Mouse (Mus musculus) CD4-positive helper T cell, adult 2 months (primary cell): ENCODE data around the gene Sufu.

ENCODE experiments used
- DNase-seq: peaks from one replicate; pipeline ENCODE4 v3.0.0-alpha.2; 2012; ENCODE audit warnings: low read depth, missing footprints, low spot score

Sufu gene

DNA sequence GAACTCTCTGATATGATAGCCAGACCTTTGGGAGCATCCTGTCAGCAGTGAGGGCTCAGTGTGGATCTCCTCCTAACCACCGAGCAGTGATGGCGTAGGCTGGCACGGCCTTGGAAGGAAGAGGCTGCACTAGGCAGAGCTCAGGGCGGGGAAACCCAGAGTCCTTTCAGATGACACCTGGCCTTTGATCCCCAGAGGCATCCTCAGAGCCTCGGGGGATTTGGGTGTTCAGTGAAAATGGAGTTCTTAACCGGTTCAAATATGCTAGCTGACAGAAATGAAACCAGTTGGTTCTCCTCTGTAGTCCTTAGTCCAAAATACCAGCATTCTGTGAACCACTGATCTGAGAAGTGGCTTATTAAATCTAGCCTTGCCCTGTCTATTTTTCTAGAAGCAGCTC, 69.5 kb downstream of the Sufu start:
- peak; percentile 71 for DNase-seq

- peak; percentile 71 for DNase-seq
These were observed 70.4 kb downstream of the Sufu start for GRCm38 (mm10) chr19:46467051-46467503.

GRCm38 (mm10) chr19:46470364-46471240, 73.9 kb downstream of the Sufu start:
- peak; percentile 84 for DNase-seq

GRCm38 (mm10) chr19:46471324-46472093, 74.8 kb downstream of the Sufu start:
- peak; percentile 31 for DNase-seq

- no peak for DNase-seq
These were observed 80.7 kb downstream of the Sufu start for GRCm38 (mm10) chr19:46477432-46477845.

DNA sequence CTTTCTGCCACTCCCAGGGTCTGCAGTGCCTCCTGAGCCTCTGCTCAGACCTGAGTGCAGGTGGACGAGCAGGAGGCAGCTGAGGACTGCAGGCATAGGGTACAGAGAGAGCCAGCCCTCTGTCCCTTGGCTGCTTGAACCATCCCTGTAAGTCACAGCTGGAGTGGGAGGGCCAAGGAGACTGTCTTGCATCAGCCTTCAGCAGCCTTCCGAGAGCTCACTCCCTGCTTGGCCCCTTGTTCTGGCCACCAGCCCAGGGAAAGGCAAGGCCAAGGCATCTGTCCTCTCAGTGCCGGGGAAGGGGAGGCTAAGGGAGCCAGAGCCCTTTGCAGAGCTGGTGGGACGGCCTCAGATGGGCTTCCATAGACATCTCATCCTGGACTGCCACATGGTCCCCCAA, 81.5 kb downstream of the Sufu start:
- no peak for DNase-seq

GRCm38 (mm10) chr19:46478826-46479225, 82.1 kb downstream of the Sufu start:
- peak; percentile 82 for DNase-seq

DNA sequence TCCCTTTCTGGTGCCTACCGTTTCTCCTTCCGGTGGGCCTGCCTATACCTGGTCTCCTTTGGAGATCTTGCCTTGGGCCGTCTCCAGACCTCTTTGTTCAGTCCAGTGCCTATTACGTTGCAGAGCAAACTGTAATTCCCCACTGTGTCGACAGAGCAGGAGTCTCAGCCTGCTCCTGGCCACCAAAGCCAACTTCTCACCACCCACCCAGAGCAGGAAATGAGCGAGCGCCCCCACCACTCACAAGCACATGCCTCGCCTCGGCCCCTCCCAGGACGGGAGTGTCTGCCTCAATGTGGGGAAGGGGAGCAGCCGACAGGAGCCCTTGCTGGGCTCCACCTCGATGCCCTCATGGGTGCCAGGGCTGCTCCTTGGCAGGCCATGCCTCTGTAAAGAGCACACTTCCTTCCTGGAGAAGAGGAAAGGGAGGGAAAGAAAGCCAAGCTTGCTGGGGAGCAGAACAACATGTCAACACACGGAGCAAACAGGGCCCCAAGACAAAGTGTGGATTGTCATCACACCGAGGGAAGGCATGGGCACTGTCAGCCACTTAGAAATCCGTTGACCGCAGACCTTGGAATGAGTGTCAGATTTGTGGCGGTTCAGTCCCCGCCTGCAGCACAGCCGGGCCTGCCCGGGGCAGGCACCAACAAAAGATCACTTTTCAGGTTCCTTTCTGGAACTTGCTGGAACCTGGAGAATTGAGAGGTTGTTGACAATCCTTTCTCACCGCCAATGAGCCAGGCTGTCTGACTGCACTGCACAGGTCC, 82.8 kb downstream of the Sufu start:
- peak; percentile 44 for DNase-seq

DNA sequence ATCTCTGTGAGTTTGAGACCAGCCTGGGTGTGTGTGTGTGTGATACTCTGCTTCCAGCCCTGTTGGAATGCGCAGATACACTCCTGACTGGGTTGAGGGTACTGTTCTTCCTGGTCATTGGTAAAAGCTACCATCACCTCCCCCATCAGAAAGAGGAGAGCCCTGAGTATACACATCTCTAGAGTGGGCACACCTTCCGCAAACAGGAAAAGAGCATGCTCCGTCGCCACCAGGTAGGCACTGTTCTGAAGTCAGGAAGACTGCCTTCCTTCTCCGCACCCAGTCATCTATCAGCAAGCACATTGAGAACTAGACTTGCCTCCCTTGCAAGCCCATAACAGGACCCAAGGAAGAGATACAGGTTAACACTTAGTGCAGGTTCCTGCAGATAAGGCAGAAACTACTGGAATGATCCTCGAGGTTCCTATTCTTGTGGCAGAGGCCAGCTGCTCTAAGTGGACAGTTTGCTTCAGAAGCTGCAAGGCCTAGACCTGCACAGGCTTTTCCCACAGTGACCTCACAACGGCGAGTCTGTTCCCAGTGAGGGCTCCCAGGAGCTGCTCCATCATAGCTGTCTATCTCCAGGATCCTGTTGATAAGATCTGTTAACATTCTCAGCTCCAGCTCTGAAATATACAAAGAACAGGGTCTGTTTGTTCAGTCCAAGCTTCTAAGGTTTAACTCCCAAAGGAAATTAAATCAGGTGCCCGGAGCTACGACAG, 84.1 kb downstream of the Sufu start:
- DNase-seq, result no peak

DNA sequence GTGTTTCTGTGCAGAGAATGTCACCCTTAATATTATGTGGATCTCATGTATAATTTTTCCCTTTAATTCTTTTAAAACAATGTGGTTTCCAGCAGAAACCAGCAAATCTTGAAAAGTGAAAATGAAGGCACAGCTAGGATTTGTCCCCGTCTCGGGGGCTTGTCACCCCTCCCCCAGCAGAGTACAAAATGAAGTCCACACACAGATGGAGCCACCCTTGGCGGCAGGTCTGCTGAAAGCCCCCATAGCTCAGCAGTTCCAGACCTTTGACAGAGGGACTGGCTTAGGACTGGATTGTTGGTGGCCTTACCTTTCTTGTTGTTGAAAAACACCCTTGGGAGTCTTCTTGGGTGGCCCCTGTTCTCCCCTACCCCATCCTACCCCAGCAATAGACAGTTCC, 84.7 kb downstream of the Sufu start:
- DNase-seq, result no peak

DNA sequence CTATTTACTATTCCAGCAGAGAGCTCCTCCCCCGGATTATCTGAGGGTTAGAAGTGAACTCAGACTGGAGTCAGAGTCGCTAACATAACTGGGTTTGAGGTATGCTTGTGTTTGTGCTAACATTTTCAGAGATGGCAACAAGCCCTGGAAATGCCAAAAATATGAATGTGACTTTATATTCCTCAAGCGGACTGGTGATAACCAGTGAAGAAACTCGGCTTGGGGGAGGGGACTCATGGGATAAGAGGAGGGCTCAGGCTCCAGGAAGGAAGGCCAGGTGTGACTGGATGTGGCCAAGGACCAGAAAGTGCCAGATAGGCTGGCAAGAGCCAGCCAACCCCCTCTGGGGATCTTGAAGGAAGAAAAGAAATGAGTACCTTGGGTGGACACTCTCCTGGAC, 85.1 kb downstream of the Sufu start:
- no peak for DNase-seq

GRCm38 (mm10) chr19:46482896-46483516, 86.3 kb downstream of the Sufu start:
- no peak for DNase-seq

DNA sequence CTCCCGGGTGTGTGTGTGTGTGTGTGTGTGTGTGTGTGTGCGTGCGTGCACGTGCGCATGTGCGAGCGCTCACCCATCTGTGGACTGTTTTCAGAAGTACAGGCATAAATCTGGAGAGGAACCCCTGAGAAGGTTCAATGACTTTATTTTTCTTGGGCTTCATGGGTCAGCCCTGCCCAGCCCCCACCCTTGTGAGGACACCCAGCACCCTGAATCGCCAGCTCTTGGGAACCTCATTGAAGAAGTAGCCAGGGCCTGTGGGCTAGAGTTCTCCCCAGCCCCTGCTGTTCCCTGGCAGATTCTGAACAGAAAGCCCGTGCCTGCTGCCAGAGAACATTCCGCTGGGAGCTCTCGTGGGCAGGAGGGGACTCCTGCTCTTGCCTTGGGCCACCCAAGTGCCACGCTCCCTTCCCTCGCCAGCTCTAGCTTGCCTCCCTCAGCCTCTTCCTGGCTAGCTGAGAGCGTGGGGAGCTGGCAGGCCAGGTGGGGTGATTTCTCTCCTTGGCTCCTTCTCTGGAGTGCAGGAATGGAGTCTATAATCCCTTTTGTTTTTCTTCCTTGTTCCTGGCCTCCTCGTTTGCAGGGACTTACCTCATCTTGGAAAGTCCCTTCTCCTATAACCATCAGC, 87.1 kb downstream of the Sufu start:
- DNase-seq, result no peak

- DNase-seq, result no peak
These were observed 87.8 kb downstream of the Sufu start for GRCm38 (mm10) chr19:46484518-46484917.

DNA sequence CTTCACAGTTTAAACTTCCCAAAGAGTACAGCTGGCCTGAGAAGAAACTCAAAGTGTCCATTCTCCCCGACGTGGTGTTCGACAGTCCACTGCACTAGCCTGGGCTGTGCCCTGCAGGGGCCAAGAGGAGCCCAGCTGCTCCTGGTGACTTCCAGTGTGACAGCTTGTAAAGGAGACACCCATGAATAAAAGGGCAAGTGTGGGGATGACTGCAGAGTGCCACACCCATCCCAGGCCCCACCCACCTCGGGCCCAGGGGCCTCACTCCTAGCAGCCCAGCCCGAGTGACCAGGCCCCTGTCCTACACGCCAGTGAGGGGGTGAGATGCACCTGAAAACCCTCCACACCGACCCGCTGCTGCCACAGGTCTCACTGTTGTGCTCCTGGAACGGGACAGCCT, 89.2 kb downstream of the Sufu start:
- DNase-seq, result no peak

- no peak for DNase-seq
These were observed 90.0 kb downstream of the Sufu start for GRCm38 (mm10) chr19:46486709-46487108.

- no peak for DNase-seq
These were observed 92.8 kb downstream of the Sufu start for GRCm38 (mm10) chr19:46489448-46489847.

GRCm38 (mm10) chr19:46490634-46491033, 93.9 kb downstream of the Sufu start:
- DNase-seq, result peak; percentile 50

DNA sequence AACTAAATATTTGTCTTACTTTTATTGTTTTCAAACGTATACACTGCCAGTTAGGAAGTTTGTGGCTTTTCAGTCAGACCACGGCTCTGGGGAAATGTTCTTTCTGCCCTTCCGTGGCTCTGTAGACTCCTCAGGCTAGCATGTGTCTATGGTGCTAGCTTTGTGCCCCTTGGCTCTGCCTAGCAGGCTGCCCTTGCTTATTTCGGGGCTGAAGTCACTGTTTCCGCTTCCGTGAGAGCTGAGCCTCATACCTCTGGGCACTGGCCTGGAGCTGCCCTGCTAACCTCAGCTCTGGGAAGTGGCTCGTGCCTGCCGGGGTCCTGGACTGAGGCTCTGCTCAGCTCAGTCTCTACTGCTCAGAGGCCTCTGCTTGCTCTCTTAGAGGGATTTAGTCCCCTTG, 98.4 kb downstream of the Sufu start:
- no peak for DNase-seq

- DNase-seq, result no peak
These were observed 100.5 kb downstream of the Sufu start for GRCm38 (mm10) chr19:46497230-46497629.

- DNase-seq, result no peak
These were observed 102.8 kb downstream of the Sufu start for GRCm38 (mm10) chr19:46499539-46499835.
